Mouse (Mus musculus) intestine, embryonic 16.5 days (tissue): ENCODE measurements around the gene Ugt2b34. TPM values are rescaled to one million over a fixed set of nuclear protein-coding genes. Genes with fewer than 3 reads are reported as not detected.

Experiments used
- polyA plus RNA-seq: library from polyadenylated mRNA; unstranded; fragments of >200 nt; fragmentation: Nextera tagmentation; extraction: Ambion mirVana; gene quantifications from 2 replicates; pipeline ENCODE4 v1.2.1, GENCODE M21; 2015

Ugt2b34 gene
- polyA plus RNA-seq, 1 experiment from 2014 or later = 170 TPM

Other genes starting within 250 kb of the Ugt2b34 start
- not detected in 2 replicates for gene Tmprss11b, start 230.6 kb downstream of the Ugt2b34 start, polyA plus RNA-seq
- gene Tmprss11e, start 161.1 kb downstream of the Ugt2b34 start, polyA plus RNA-seq = not detected in 2 replicates
- gene Ythdc1, start 102.7 kb downstream of the Ugt2b34 start, polyA plus RNA-seq = 25.4 and 25.9 TPM in 2 replicates
- 0.05 and 0.10 TPM in 2 replicates for gene Ugt2b1, start 19.6 kb upstream of the Ugt2b34 start, polyA plus RNA-seq
- 1.8 and 2.7 TPM in 2 replicates for gene Ugt2b35, start 93.9 kb upstream of the Ugt2b34 start, polyA plus RNA-seq
- 28.9 and 36.2 TPM in 2 replicates for gene Ugt2b36, start 185.6 kb upstream of the Ugt2b34 start, polyA plus RNA-seq
- 106 and 138 TPM in 2 replicates for gene Ugt2b5, start 233.4 kb upstream of the Ugt2b34 start, polyA plus RNA-seq